In genomic region chr7:112644701-112645100, GRCm38 (mm10) we compare ENCODE assay signal across 11 mouse cellular contexts. TPM values are rescaled to one million over a fixed set of nuclear protein-coding genes. Genes with fewer than 3 reads are reported as not detected.
A peak's percentile ranks its signal among the peaks of the same experiment; 100 is the strongest.
DNase-seq lines count a peak whose midpoint lies in the region; TF ChIP-seq lines count a peak whose summit lies in the region.
"Had no signal": no experiment of that assay in that cellular context is flagged by ENCODE, and none has a peak within 500 bp of the region (broad histone marks: within the 10 kb centered on the region; RNA-seq: fewer than 3 reads in every experiment).

No protein-coding gene starts in this region.

- DNase-seq in gastrocnemius, adult 18-20 months (ENCODE audit: low spot score): peak; percentile 81
- no peak for DNase-seq in gastrocnemius, postnatal 10 days
- DNase-seq in ovary, postnatal 36 days (ENCODE audit: low spot score): peak; percentile 26
- no peak for DNase-seq in ovary, postnatal 14 days (ENCODE audit: low spot score)
- DNase-seq in heart, postnatal 36 days: peak; percentile 59 to 71
- no peak for DNase-seq in MN1 (ENCODE audit: low spot score)
- no peak for DNase-seq in left cerebral cortex, adult 2 months (ENCODE audit: extremely low spot score in 1 of 2, low spot score in 2 of 2)
- no peak for DNase-seq in spleen, postnatal 36 days (ENCODE audit: low spot score in 2 of 2)
- DNase-seq: thymus, postnatal 36 days had no signal

- intact Hi-C loops in heart, postnatal 36 days (cut with DNase I): no loop called here
- intact Hi-C loops in left cerebral cortex, adult 2 months (cut with DNase I): no loop called here

- H3K27ac ChIP-seq in left cerebral cortex, adult 2 months: no peak overlapping the region
- H3K27ac ChIP-seq: heart, embryonic 15.5 days had no signal

- no peak; the same call in 1 of the 2 replicates for TF ChIP-seq CTCF in left cerebral cortex, adult 2 months (IDR thresholded peaks at IDR 0.05)

- no peak overlapping the region for H3K4me3 ChIP-seq in left cerebral cortex, adult 2 months
- H3K4me3 ChIP-seq: heart, embryonic 15.5 days; megakaryocyte, embryonic 14.5 days had no signal

RNA-seq across cellular contexts. Expression of gene Tead1, which starts 34.4 kb away (rescaled TPM):
- total RNA-seq in gastrocnemius, adult 18-20 months (2021): 100 to 1,000 TPM; 217 to 238 TPM
- total RNA-seq in gastrocnemius, postnatal 10 days (2021): 100 to 1,000 TPM; 124 to 136 TPM
- total RNA-seq in heart, postnatal 36 days (2021): 100 to 1,000 TPM; 157 to 186 TPM
- 10 to 100 TPM; 12.8 to 14.6 TPM for total RNA-seq in left cerebral cortex, adult 2 months (2021)

Comparison
In these comparisons a context has a peak if more than half of its experiments do, and no peak if none do; other contexts are left out.
1. DNase-seq: peak in gastrocnemius, adult 18-20 months (single experiment), ovary, postnatal 36 days (single experiment) and heart, postnatal 36 days (2 of 2); none in gastrocnemius, postnatal 10 days (single experiment), ovary, postnatal 14 days (single experiment), MN1 (single experiment), left cerebral cortex, adult 2 months (0 of 2) and spleen, postnatal 36 days (0 of 2).
2. RNA of gene Tead1, which starts 34.4 kb away (total RNA-seq): 217 to 238 TPM in gastrocnemius, adult 18-20 months, 157 to 186 TPM in heart, postnatal 36 days and 124 to 136 TPM in gastrocnemius, postnatal 10 days; 12.8 to 14.6 TPM in left cerebral cortex, adult 2 months; every median in the first group is over 4 times any median in the second.